Mouse (Mus musculus): ENCODE data around the gene Apoa4. TPM values are rescaled to one million over a fixed set of nuclear protein-coding genes. Genes with fewer than 3 reads are reported as not detected.

The Apoa4 gene
- total RNA-seq (2021): not detected
- long read RNA-seq, experiment 1: 0 reads
- long read RNA-seq, experiment 2: 0 reads

DNA sequence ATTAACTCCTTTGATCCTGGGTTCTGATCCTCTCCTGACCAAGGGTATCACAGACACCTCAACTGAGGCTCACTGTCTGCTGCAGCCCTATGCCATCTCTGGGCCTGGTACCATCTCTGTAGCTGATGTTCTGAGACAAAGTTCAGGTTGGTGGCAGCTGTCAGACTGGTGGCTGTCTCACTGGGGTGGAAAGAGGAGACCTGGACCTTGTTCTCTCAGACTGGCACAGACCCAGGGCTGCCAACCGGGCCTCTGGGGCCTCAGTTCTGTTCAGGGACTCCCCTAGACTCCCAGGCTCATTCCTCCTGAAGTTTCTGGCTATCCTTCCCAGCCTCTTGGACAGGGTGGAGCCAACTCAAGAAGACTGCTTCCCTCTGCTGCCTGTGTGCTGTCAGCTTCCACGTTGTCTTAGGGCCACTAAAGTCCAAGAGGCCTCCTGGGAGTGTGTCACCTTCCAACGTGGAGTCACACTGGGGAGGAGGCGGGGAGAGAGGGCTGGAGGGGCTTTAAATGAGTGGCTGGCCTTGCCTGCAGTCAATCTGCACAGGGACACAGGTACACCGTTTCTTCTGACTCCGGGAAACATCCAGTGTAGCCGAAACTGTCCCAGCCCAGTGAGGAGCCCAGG, at the start of gene Apoa4:
Apoa4 (plus strand) TSS at position 171 of the 628 bp plus-strand sequence.
- intact Hi-C loops (cut with DNase I): no loop called here
- no peak for DNase-seq

DNA sequence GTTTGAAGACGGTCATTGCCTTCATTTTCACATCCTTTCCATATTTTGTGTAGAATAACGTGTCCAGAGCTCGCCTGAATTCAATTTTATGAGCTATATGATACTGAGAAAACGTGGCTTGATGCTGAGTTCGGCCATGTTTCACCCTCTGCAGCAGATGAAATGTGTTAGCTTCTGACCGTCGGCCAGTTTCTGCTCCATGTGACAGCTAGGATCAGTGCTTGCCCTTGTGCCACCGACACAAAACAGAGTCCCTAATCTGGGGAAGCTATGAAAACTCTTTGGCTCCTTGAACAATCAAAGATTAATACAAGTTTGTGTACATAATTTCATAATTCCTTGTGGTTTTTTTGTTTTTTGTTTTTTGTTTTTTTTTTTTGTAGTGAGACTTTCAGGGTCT, 49.3 kb upstream of the Apoa4 start:
- no peak for DNase-seq
- intact Hi-C loops (cut with DNase I): no loop called here

DNA sequence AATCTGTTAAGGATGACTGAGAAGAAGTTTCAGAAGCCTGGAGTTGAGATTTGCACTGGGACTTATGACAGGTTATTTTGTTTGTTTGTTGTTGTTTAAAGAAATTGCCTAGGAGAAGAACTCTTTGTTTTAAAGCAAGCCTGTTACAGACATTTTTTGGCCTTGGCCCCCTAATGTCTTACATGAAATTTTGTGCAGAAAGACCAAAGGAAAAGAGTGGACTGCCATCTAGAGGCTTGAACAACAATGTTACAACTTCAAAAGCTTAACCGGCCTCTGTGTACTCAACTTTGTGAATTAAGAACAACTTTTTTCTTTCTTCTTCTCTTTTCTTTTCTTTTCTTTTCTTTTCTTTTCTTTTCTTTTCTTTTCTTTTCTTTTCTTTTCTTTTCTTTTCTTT, 48.9 kb upstream of the Apoa4 start:
- no peak for DNase-seq
- intact Hi-C loops (cut with DNase I): no loop called here

DNA sequence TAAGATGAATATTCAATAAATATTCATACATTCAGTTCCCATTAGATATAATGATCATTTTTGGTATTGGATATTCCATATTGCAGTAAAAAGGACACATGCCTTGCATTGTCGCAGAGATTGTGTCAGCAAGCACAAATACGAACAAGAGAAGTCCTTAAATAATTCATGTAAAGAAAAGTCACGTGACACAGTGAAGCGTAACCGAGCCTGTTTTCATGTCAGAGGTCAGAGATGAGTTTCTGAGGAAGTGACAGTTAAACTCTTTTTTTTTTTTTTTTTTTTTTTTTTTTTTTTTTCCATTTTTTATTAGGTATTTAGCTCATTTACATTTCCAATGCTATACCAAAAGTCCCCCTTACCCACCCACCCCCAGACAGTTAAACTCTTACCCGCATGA, 47.9 kb upstream of the Apoa4 start:
- DNase-seq: no peak
- intact Hi-C loops (cut with DNase I): no loop called here

DNA sequence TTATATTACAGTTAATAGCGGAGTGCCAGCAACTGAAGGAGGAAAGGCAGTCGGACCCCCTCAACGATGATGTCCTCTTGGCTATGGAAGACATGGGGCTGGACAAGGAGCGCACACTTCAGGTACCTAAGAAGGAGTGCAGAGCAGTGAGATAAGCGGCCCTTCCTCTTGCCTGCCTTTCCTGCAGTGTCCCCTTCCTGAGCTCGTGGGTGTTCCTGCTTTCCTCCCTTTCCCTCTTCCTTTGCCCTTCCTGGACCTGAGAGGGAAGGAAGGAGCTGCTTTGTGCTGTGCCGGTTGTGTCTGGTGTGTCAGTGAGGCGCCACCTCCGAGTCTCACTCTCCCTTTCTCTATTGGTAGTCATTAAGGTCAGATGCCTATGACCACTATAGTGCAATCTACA, 45.7 kb upstream of the Apoa4 start:
- intact Hi-C loops (cut with DNase I): loop anchor here (2.0 kb wide), 1 partner anchor 190 kb away; no protein-coding TSS in a partner anchor
- no peak for DNase-seq

DNA sequence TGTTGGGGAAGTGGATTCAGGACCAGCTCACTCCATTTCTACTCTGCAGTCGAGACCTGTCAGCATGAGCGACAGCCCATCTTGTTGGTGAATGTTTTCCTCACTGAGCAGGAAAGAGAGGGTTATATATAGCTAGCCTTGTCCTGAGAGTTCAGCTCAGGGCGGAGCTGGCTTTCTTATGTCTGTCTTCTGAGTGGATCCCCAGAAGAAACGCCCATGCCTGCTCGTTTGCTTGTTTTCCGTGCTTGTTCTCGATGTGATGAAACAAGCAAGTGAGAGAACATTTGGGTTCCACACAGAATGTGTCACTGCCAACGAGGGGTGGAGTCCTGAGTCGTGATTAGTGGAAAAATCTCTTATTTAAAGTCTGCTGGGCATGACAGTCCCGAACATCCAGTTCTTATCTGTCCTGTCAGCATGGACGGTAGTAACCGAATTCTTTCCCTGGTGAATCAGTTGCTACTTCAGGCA, 43.8 kb upstream of the Apoa4 start:
- intact Hi-C loops (cut with DNase I): no loop called here
- no peak for DNase-seq

DNA sequence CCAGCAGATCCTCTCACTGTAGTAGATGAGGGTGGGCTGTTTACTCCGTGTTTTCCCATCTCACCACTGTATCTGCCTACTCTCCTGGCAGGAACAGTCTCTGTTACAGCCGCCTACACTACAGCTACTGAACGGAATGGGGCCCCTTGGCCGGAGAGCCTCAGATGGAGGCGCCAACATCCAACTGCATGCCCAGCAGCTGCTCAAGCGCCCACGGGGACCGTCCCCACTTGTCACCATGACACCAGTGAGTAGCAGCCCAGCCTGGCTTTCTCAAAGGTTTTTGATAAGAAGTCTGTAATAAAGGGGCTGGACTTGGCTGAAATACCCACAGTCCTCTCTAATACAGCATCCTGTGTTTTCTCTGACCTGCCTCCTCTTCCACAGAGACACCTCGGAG, 42.0 kb upstream of the Apoa4 start:
- intact Hi-C loops (cut with DNase I): no loop called here
- no peak for DNase-seq

DNA sequence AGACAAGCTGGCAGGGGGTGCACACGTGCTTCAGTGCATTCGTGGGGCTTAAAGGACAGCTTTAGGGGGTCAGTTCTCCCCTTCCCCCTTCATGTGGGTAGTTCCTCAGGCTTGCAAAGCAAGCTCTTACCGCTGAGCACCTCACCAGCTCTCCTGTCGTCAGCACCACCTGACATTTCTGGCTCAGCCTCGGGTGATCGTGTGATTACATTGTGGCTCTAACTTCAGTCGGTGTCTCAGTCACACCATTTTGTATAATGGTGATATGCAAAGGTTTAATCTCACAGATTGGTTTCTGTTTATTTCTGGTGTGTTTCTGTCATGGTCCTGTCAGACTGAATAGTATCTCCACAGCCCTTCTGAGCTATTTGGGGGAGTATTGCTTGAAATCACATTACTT, 41.6 kb upstream of the Apoa4 start:
- no peak for DNase-seq
- intact Hi-C loops (cut with DNase I): no loop called here

DNA sequence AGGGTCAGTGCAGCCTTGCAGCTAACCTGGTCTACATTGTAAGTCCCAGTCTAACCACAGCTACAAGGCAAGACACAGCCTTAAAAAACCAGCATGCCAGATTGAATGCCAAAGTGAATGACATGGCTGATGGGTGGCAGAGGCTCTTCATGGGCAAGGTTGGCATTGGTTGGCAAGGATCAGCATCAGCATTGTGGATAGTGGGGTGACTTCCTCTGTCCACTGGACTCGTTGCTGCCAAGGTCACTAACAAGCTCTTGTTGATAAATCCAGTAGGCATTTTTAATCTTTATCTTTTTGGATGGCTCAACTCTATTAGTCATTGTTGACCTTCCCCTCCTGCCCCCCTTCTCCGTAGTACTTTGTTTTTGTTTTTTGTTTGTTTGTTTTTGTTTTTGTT, 40.9 kb upstream of the Apoa4 start:
- no peak for DNase-seq
- intact Hi-C loops (cut with DNase I): no loop called here

DNA sequence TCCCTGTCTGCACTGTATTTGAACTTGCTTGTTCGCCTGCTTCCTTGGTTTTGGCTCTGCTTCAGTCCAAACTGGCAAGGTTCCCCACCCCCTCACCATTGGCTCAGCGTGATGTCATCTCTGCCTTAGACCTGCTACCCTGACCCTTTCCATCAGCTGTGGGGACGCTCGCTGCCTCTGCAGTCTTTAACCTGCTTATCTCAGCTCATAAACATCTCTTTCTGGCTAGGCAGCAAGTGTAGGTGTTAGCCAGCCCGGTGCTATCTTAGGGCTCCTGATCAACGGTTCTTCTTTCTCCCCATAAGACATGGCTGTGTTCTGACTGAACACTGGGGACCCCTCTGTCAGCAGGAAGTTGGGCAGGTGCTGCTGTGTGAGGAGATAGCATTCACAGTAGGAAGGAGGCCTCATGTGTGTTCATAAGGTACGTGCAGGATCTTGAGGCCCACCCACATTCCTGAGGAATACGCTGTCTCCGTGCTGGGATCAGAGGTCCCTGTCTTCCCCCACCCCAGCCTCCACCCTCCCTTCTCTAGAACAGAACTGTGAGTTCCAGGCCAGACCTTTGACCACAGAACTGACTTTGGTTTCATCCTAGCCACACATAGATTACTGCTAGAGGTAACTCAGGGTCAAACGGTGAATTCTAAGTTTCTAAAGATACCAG, 33.5 kb upstream of the Apoa4 start:
- DNase-seq: no peak
- intact Hi-C loops (cut with DNase I): no loop called here

DNA sequence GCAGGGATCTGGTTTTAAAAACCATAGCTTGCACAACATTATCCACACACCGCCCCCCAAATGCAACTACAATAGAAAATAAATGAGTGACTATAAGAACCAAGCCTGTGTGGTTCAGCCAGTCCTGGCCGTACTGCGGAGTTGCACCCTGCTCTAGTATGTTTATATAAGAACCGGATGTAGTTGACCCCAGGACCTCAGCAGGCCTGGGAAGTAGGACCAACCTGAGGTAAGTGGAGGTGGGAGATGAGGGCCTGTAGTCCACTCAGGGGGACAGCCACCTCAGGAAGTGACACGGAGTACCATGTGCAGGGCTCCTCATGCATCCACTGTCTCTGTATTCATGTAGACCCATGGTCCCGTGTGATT, 33.0 kb upstream of the Apoa4 start:
- intact Hi-C loops (cut with DNase I): no loop called here
- DNase-seq: no peak

DNA sequence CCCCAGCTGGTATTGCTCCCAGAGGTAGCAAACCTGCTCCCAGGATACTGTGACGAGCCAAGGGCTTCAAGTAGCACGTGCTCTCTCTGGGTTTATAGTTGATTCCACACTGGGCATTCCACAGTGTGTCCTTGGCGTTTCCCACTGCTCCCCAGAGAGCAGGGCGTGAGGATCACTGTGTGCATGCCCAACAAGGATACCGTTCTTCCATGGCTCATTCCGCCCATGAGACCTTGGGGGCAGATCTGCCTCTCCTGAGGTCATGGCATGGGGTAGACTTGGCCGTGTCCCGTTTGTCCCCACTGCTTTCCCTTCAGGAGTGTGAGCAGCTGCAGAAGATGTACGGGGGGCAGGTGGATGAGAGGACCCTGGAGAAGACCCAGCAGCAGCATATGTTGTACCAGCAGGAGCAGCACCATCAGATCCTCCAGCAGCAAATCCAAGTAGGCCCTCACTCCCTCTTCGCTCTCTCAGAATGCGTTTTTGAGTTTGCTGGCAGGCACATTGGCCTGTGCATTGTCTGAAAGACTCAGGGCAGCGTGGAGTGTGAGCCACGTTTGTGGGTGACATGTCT, 32.0 kb upstream of the Apoa4 start:
- no peak for DNase-seq
- intact Hi-C loops (cut with DNase I): no loop called here

DNA sequence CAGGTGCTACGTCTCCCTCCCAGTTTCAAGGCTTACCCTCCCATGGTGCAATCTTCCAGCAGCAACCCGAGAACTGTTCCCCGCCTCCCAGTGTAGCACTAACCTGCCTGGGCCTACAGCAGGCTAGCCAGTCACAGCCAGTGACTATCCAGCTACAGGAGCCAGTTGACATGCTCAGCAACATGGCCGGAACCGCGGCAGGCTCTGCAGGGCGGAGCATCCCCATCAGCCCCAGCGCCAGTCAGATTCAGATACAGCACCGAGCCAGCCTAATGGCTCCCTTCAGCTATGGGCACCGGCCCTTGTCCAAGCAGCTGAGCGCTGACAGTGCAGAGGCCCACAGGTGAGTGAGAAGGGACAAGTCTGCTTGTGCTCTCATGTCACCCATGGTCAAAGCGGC, 30.0 kb upstream of the Apoa4 start:
- intact Hi-C loops (cut with DNase I): no loop called here
- no peak for DNase-seq

DNA sequence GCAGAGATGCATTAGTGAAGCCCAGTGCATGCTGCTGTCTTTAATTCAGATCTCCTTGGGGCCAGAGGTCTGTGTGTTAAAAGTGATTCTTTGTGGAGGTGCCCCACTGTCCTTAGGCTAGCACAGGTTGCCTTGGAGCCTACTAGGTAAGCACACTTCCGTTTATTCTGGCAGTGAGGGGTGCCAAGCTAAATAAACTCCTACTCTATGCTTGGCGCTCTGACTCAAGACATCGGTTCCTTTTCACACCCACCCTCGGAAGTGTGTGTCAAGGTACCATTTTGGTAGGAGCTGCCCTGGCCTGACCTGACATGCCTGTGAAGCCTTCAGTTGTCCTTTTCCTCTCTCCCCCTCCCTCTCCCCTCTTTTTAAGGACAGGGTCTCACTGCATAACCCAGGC, 26.2 kb upstream of the Apoa4 start:
- intact Hi-C loops (cut with DNase I): no loop called here
- DNase-seq: no peak

DNA sequence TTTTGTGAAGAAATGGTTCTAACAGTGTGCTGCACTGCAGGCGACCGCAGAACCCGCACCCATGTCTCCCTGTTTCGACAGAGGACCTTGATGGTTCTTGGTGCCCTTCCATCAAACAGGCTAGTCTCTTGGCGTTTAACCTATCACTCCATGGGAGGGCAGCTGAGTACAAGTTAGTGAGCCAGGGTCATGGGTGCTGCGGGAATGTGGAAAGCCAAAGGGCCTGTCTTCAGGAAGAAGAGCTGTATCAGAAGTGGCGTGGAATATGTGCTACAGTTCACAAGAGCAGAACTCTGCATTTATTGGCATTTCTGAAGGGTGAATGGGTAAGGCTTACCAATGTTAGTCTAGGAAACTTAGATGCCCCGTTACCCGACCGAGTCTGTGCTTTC, 25.6 kb upstream of the Apoa4 start:
- intact Hi-C loops (cut with DNase I): no loop called here
- DNase-seq: no peak

DNA sequence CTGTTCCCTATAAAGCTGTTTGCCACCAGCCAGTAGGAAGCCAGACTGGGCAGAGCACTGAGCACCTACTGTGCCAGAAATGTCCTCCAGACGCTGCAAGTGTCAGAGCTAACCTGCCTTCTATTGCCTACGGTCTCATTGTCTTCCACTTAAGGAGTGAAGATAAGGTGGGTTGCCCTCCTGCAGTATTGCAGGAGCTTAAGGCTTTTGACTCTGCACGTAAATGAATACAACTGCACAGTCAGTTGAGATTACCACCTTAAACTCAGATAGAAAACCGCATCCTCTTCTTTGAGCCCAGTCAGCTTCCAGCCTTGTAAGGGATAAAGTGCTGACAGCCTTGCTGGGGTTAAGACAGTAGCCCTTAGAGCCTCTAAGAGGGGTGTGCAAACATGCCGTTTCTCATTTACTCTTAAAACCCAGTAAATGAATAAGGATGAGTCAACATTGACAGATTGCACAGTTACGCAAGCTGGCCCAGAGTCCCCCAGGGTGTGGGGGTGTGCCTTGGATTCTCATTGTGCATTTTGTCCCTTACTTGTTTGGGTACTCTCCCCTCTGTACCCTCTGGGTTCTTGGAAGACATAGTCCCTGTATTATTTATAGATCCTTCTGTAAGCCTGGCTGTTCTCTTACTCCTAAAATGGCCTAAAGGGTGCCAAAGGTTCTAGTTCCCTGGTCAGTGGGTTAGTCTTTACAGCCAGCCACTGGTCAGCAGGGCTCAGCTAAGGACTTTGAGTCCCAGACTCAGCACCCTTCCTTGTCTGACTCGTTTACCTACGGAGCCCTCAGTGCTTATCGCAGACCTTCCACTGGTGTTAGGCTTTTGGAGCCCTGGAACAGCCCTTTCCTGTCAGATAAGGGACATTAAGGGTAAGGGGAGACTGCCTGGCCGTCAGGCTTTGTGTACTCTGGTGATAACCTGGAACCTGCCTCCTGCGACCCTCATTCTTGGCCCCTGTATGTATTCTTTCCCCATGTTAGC, 24.9 kb upstream of the Apoa4 start:
- intact Hi-C loops (cut with DNase I): no loop called here
- DNase-seq: no peak

DNA sequence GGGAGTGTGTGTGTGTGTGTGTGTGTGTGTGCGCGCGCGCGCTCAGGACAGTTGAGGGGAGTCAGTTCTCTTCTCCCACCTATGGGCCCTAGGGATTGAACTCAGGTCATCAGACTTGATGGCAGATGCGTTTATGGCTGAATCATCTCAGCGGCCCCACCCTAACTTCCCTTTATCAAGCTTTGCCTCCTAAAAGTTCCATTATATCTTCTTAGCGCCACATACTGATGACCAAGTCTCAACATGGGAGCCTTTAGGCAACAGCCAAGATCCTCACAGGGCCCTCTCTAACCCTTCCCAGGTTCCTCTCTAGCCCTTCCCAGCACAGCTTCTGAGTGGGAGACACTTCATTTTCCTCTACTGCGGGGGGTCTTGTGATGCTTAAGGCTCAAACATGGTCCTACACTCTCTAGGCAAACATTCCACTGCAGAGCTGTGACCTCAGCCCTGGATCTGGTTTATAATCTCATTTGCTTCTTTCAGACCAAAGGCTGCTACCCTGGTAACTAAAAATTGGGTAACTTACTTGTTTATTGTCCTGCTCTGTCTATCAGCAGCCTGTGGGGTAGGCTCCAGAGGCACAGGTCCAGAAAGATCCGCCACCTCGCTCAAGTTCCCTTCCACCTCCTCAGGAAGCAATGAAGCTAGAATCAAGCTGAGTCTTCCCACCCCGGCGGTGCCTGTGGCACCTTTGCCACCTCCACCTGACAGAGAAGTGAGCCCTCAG, 23.6 kb upstream of the Apoa4 start:
- DNase-seq: no peak

DNA sequence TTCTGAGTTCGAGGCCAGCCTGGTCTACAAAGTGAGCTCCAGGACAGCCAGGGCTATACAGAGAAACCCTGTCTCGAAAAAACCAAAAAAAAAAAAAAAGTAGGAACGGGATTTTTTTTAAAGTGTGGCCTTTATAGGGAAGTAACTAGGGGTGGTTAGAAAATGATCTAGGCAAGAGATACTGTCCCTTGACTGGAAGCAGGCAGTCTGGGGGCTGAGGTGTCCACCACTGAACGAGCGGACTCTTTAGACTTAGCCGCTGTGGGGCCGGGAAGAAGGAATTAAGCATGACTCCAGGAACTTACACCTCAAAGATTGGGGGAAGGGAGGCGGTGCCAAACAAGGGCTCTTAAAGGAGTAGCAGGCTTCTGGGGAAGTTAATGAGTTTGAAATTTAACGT, 22.3 kb upstream of the Apoa4 start:
- intact Hi-C loops (cut with DNase I): no loop called here
- DNase-seq: no peak

More for the DNA sequence above, 23.6 kb upstream of the Apoa4 start:
- intact Hi-C loops (cut with DNase I): no loop called here

DNA sequence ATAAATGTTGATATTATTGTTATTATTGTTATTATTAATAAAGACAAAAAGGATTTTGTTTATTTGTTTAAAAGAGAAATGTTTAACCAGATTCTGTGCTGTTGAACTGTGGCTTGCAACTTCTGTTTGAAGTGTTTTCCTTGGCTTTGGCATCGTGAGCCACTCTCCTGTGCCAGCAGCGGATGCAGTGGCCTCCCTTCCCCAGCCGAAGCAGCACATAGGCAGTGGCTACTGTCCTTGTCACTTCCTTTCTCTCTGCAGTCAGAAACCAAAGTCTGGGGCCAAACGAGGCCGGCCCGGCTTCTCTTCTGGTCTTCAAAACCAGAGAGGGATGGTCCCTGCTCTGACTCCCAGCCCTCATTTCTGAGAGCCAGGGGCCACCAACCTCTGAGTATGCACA, 17.4 kb upstream of the Apoa4 start:
- intact Hi-C loops (cut with DNase I): no loop called here
- DNase-seq: no peak

DNA sequence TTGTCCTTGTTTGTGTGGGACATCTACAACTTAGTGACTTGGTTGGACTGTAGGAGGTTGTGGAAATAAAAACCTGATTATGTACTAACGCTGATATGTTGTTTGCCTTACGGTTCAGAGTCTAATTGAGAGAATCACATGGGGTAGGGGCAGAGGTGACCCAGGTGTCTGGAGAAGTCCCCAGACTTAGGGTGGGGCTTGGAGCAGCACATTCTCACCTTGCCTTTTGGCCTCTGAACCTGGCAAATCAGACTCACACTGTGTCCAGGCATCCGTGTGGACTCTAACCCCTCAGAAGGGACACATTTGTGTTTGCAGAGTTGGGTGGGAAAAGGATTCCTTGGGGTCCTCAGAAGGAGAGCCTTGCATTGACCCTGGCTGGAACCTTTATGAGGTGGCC, 16.4 kb upstream of the Apoa4 start:
- no peak for DNase-seq
- intact Hi-C loops (cut with DNase I): no loop called here
